Mouse (Mus musculus) heart, postnatal 0 days (tissue): ENCODE measurements around the gene Usp21. TPM values are rescaled to one million over a fixed set of nuclear protein-coding genes. Genes with fewer than 3 reads are reported as not detected.
"Not testable (repeated sequence)": the region's sequence is repeated elsewhere in the genome, so short reads cannot be mapped to it uniquely, and the experiment has no call there.

ENCODE experiments used
- ATAC-seq: fragments of 200-750 bp; cut with Nextera tagmentation; 2 replicates; pipeline ENCODE4 v1.8.0; 2017; ENCODE audit warnings: low read depth, moderate number of reproducible peaks, moderate library complexity; ENCODE audit not compliant: insufficient read depth
- DNase-seq: peaks from one replicate; pipeline ENCODE4 v3.0.0-alpha.2; 2016; ENCODE audit warnings: low spot score
- H3K27ac ChIP-seq: fragments of 300-500 bp; sonication (generic); 2 replicates; pipeline ENCODE4 v1.5.1; 2014; ENCODE audit warnings: low read depth, mild to moderate bottlenecking
- H3K27me3 ChIP-seq: fragments of 300-500 bp; sonication (generic); 2 replicates; pipeline ENCODE4 v1.6.1; 2014; ENCODE audit warnings: low read length, mixed read lengths; ENCODE audit not compliant: control insufficient read depth, insufficient read depth
- H3K36me3 ChIP-seq: fragments of 300-500 bp; sonication (generic); replicated peaks from 2 replicates; pipeline ENCODE4 v1.6.1; 2014; ENCODE audit warnings: low read length, mixed read lengths; ENCODE audit not compliant: control insufficient read depth, insufficient read depth
- H3K4me1 ChIP-seq: fragments of 300-500 bp; sonication (generic); 2 replicates; pipeline ENCODE4 v1.6.1; 2014; ENCODE audit warnings: antibody characterized with exemption; ENCODE audit not compliant: control insufficient read depth, insufficient read depth
- H3K4me2 ChIP-seq: fragments of 300-500 bp; sonication (generic); 2 replicates; pipeline ENCODE4 v1.6.1; 2014; ENCODE audit warnings: low read depth, mild to moderate bottlenecking, low read length, moderate library complexity
- H3K4me3 ChIP-seq: fragments of 300-500 bp; sonication (generic); 2 replicates; pipeline ENCODE4 v1.5.1; 2014; ENCODE audit warnings: low read depth, low read length
- H3K9ac ChIP-seq: fragments of 300-500 bp; sonication (generic); replicated peaks from 2 replicates; pipeline ENCODE4 v1.6.1; 2014; ENCODE audit warnings: low read depth, low read length, mixed read lengths
- H3K9me3 ChIP-seq: fragments of 300-500 bp; sonication (generic); replicated peaks from 2 replicates; pipeline ENCODE4 v1.6.1; 2016; ENCODE audit warnings: low read length; ENCODE audit not compliant: control insufficient read depth
- CTCF ChIP-seq: IDR thresholded peaks from 2 replicates; pipeline ENCODE4 v1.5.1; 2016; ENCODE audit warnings: antibody characterized with exemption, control low read depth, low read depth
- EP300 ChIP-seq: IDR thresholded peaks from 2 replicates; pipeline ENCODE4 v1.6.1; 2016; ENCODE audit warnings: antibody characterized with exemption, low read depth
- WGBS: fragments of 180-500 bp; shearing (Covaris S2); extraction: QIAGEN DNeasy Blood & Tissue Kit; methylation state at CpG from one replicate; pipeline ENCODE4 v1.1.7; 2014; 5-methylcytosine and 5-hydroxymethylcytosine counted together
- polyA plus RNA-seq: library from polyadenylated mRNA; unstranded; fragments of >200 nt; fragmentation: Nextera tagmentation; extraction: Ambion mirVana; gene quantifications from 2 replicates; pipeline ENCODE4 v1.2.1, GENCODE M21; 2015
- total RNA-seq: library from RNA; depleted of rRNA; stranded (reverse); fragments of >200 nt; gene quantifications from 2 replicates; pipeline ENCODE4 v1.2.3, GENCODE M21; 2014; ENCODE audit warnings: low replicate concordance

Usp21 gene
- total and polyA plus RNA-seq, 2 experiments from 2014 or later = 27.3 to 30.6 TPM

GRCm38 (mm10) chr1:171325571-171325970 is 37.8 kb upstream of the Usp21 start:
- 65% methylated on average over 2 of the region's 2 CpGs for WGBS
- no peak for TF ChIP-seq CTCF
- TF ChIP-seq EP300 = no peak
- peaks cover 17% of the 10 kb centered on the region for H3K4me1 ChIP-seq
- H3K9me3 ChIP-seq = no peaks in the 10 kb centered on the region
- no peaks in the 10 kb centered on the region for H3K27me3 ChIP-seq
- 0 out of 2 replicates have a peak, but pooled peaks cover 4% of the 10 kb centered on the region for H3K36me3 ChIP-seq
- DNase-seq (no peak), ATAC-seq (no peak)
- no peak overlapping the region for H3K4me3 ChIP-seq
- no peak overlapping the region for H3K27ac ChIP-seq
- H3K4me2 ChIP-seq = no peak overlapping the region
- H3K9ac ChIP-seq = no peak overlapping the region

- no peak overlapping the region for H3K9ac ChIP-seq
- TF ChIP-seq CTCF = no peak
- TF ChIP-seq EP300 = no peak
- no peak overlapping the region for H3K4me2 ChIP-seq
- ATAC-seq = no peak
- H3K4me3 ChIP-seq = no peak overlapping the region
- H3K27ac ChIP-seq = no peak overlapping the region
- H3K36me3 ChIP-seq = 0 out of 2 replicates have a peak, but pooled peaks cover 4% of the 10 kb centered on the region
- H3K4me1 ChIP-seq = no peaks in the 10 kb centered on the region
- no peak for DNase-seq
- H3K9me3 ChIP-seq = no peaks in the 10 kb centered on the region
- WGBS = 84% methylated on average over 1 of the region's 1 CpGs
- H3K27me3 ChIP-seq = no peaks in the 10 kb centered on the region
Observed at GRCm38 (mm10) chr1:171322012-171322411, 34.2 kb upstream of the Usp21 start.

DNA sequence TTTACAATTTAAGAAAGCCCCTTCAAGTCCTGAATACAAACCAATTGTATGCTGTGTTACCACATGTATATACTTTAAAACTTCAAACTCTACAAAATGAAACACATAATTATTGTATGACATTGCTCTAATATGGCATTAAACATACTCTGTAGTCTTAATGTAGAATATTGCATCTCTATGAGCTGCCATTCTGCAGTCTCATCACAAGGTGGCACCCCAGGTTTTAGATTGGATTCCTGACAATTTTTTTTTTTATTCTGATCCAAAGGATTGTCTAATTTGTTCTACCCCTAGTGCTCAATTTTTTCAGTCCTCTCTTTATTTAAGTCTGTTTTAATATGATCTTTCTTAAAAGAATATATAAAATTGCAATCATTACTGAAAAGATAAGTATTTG is 33.6 kb upstream of the Usp21 start:
- Histone ChIP-seq H3K9me3 (no peaks in the 10 kb centered on the region), H3K27ac (no peak overlapping the region), H3K4me3 (no peak overlapping the region), H3K4me1 (no peaks in the 10 kb centered on the region), H3K36me3 (0 out of 2 replicates have a peak, but pooled peaks cover 4% of the 10 kb centered on the region), H3K9ac (no peak overlapping the region), H3K27me3 (no peaks in the 10 kb centered on the region), H3K4me2 (no peak overlapping the region)
- TF ChIP-seq EP300 = no peak
- peak; percentile 64 for TF ChIP-seq CTCF
- ATAC-seq (no peak), DNase-seq (peak; percentile 20)

- WGBS = 15% methylated on average over 5 of the region's 5 CpGs
- Histone ChIP-seq H3K27ac (no peak overlapping the region), H3K9me3 (no peaks in the 10 kb centered on the region), H3K4me1 (no peaks in the 10 kb centered on the region), H3K27me3 (no peaks in the 10 kb centered on the region), H3K4me2 (peak overlapping the region; percentile 51), H3K4me3 (peak overlapping the region; percentile 23), H3K36me3 (0 out of 2 replicates have a peak, but pooled peaks cover 4% of the 10 kb centered on the region), H3K9ac (no peak overlapping the region; the same call in 1 of the 2 replicates)
- no peak for TF ChIP-seq EP300
- ATAC-seq = no peak
- no peak for DNase-seq
Observed at GRCm38 (mm10) chr1:171320151-171320550, 32.4 kb upstream of the Usp21 start.

- Histone ChIP-seq H3K36me3 (0 out of 2 replicates have a peak, but pooled peaks cover under 1% of the 10 kb centered on the region), H3K9me3 (no peaks in the 10 kb centered on the region), H3K27ac (no peak overlapping the region), H3K9ac (no peak overlapping the region; the same call in 1 of the 2 replicates), H3K4me1 (no peaks in the 10 kb centered on the region), H3K27me3 (no peaks in the 10 kb centered on the region), H3K4me2 (peak overlapping the region; percentile 51), H3K4me3 (peak overlapping the region; percentile 23)
- ATAC-seq (0 out of 2 replicates have a peak, but pooled peaks have one; percentile 20), DNase-seq (no peak)
- TF ChIP-seq EP300 (no peak), CTCF (no peak)
- 15% methylated on average over 7 of the region's 7 CpGs for WGBS
Observed at GRCm38 (mm10) chr1:171319748-171320147, 32.0 kb upstream of the Usp21 start.

DNA sequence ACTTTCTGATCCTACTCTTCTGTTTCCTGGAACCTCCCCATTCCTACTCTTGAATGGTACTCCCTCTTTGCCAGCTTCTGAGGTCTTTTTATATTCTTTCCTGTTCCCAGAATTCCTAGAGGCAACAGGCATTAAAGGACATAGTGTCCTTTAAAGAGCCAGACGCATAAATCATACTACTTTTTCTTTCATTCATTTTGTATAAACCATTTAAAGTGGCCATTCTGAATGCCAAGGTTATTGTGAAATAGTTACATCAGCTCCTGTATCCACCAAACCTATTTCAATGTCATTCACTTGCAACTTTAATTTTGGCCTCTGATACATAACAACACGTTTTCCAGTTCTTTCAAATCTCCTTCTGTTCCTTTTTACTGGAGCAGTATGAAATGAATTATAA is 21.5 kb upstream of the Usp21 start:
- WGBS = 61% methylated on average over 2 of the region's 2 CpGs
- ATAC-seq = no peak
- Histone ChIP-seq H3K9me3 (no peaks in the 10 kb centered on the region), H3K27me3 (no peaks in the 10 kb centered on the region), H3K4me3 (no peak overlapping the region), H3K36me3 (no peaks in the 10 kb centered on the region), H3K9ac (no peak overlapping the region), H3K4me1 (peaks cover 6% of the 10 kb centered on the region; the same call in 1 of the 2 replicates), H3K27ac (no peak overlapping the region), H3K4me2 (no peak overlapping the region)
- no peak for DNase-seq
- no peak for TF ChIP-seq CTCF
- no peak for TF ChIP-seq EP300

GRCm38 (mm10) chr1:171306157-171306556 is 18.4 kb upstream of the Usp21 start:
- not testable (repeated sequence) for H3K36me3 ChIP-seq, ATAC-seq, H3K9ac ChIP-seq, DNase-seq, H3K9me3 ChIP-seq, H3K4me1 ChIP-seq, H3K27me3 ChIP-seq, H3K4me2 ChIP-seq, H3K4me3 ChIP-seq
- WGBS = 69% methylated on average over 5 of the region's 5 CpGs
- H3K27ac ChIP-seq = 0 out of 2 replicates have a peak overlapping the region, but pooled peaks have one; percentile 7
